Mouse (Mus musculus) thymus, postnatal 0 days (tissue): Measurements from ENCODE around the gene Usp12. TPM values are rescaled to one million over a fixed set of nuclear protein-coding genes. Genes with fewer than 3 reads are reported as not detected.
A peak's percentile ranks its signal among the peaks of the same experiment; 100 is the strongest.

ENCODE experiments used
- DNase-seq: peaks from one replicate; pipeline ENCODE4 v3.0.0-alpha.2; 2015; ENCODE audit warnings: low spot score
- polyA plus RNA-seq: library from polyadenylated mRNA; unstranded; fragments of >200 nt; fragmentation: Nextera tagmentation; extraction: Ambion mirVana; gene quantifications from 2 replicates; pipeline ENCODE4 v1.2.1, GENCODE M21; 2015

The Usp12 gene
- polyA plus RNA-seq, 1 experiment from 2014 or later = 11.5 TPM

GRCm38 (mm10) chr5:146806004-146806430 is 11.2 kb upstream of the Usp12 start:
- DNase-seq = no peak

- DNase-seq = no peak
Measured at GRCm38 (mm10) chr5:146798031-146798430, 3.2 kb upstream of the Usp12 start.

GRCm38 (mm10) chr5:146795728-146796127 is 922 bp upstream of the Usp12 start:
- no peak for DNase-seq

GRCm38 (mm10) chr5:146794084-146794852 is 538 bp downstream of the Usp12 start:
- peak; percentile 13 for DNase-seq

- no peak for DNase-seq
Measured at GRCm38 (mm10) chr5:146793630-146794083, 1.1 kb downstream of the Usp12 start.

- DNase-seq = no peak
Measured at GRCm38 (mm10) chr5:146792140-146792791, 2.5 kb downstream of the Usp12 start.

- no peak for DNase-seq
Measured at GRCm38 (mm10) chr5:146790944-146791343, 3.9 kb downstream of the Usp12 start.

GRCm38 (mm10) chr5:146789413-146789812 is 5.4 kb downstream of the Usp12 start:
- DNase-seq = no peak

GRCm38 (mm10) chr5:146786123-146786522 is 8.7 kb downstream of the Usp12 start:
- no peak for DNase-seq

GRCm38 (mm10) chr5:146783891-146784290 is 10.9 kb downstream of the Usp12 start:
- DNase-seq = no peak

GRCm38 (mm10) chr5:146783300-146783699 is 11.5 kb downstream of the Usp12 start:
- DNase-seq = no peak

- DNase-seq = peak; percentile 90
Measured at GRCm38 (mm10) chr5:146781663-146782062, 13.1 kb downstream of the Usp12 start.

GRCm38 (mm10) chr5:146779931-146780330 is 14.9 kb downstream of the Usp12 start:
- DNase-seq = no peak

- no peak for DNase-seq
Measured at GRCm38 (mm10) chr5:146776988-146777639, 17.7 kb downstream of the Usp12 start.

GRCm38 (mm10) chr5:146771982-146772381 is 22.8 kb downstream of the Usp12 start:
- no peak for DNase-seq

GRCm38 (mm10) chr5:146770002-146770848 is 24.6 kb downstream of the Usp12 start:
- DNase-seq = no peak

GRCm38 (mm10) chr5:146765791-146766190 is 29.0 kb downstream of the Usp12 start:
- no peak for DNase-seq

GRCm38 (mm10) chr5:146759159-146759558 is 35.6 kb downstream of the Usp12 start:
- DNase-seq = no peak

GRCm38 (mm10) chr5:146757921-146758320 is 36.9 kb downstream of the Usp12 start:
- DNase-seq = no peak

- DNase-seq = no peak
Measured at GRCm38 (mm10) chr5:146757316-146757715, 37.5 kb downstream of the Usp12 start.

- DNase-seq = no peak
Measured at GRCm38 (mm10) chr5:146753181-146753580, 41.6 kb downstream of the Usp12 start.
